Mouse (Mus musculus) neural tube, embryonic 14.5 days (tissue): Measurements from ENCODE around the gene Inca1. TPM values are rescaled to one million over a fixed set of nuclear protein-coding genes. Genes with fewer than 3 reads are reported as not detected.

Experiments
- ATAC-seq: fragments of 200-750 bp; cut with Nextera tagmentation; 2 replicates; pipeline ENCODE4 v1.8.0; 2017; ENCODE audit warnings: low read depth, mild to moderate bottlenecking, moderate TSS enrichment, moderate library complexity
- H3K27ac ChIP-seq: fragments of 300-500 bp; sonication (generic); 2 replicates; pipeline ENCODE4 v1.5.1; 2014; ENCODE audit warnings: low read depth, mild to moderate bottlenecking, control low read depth, low read length, moderate library complexity, mixed read lengths
- H3K27me3 ChIP-seq: fragments of 300-500 bp; sonication (generic); 2 replicates; pipeline ENCODE4 v1.6.1; 2014; ENCODE audit warnings: low read length; ENCODE audit not compliant: control insufficient read depth, insufficient read depth
- H3K36me3 ChIP-seq: fragments of 300-500 bp; sonication (generic); 2 replicates; pipeline ENCODE4 v1.6.1; 2014; ENCODE audit warnings: low read length, mixed read lengths; ENCODE audit not compliant: control insufficient read depth, insufficient read depth
- H3K4me1 ChIP-seq: fragments of 300-500 bp; sonication (generic); 2 replicates; pipeline ENCODE4 v1.6.1; 2014; ENCODE audit warnings: low read length; ENCODE audit not compliant: control insufficient read depth, insufficient read depth
- H3K4me2 ChIP-seq: fragments of 300-500 bp; sonication (generic); 2 replicates; pipeline ENCODE4 v1.6.1; 2014; ENCODE audit warnings: mild to moderate bottlenecking, low read depth, low read length, control low read depth
- H3K4me3 ChIP-seq: fragments of 300-500 bp; sonication (generic); 2 replicates; pipeline ENCODE4 v1.5.1; 2014; ENCODE audit warnings: low read depth, low read length, control low read depth, mixed read lengths
- H3K9ac ChIP-seq: fragments of 300-500 bp; sonication (generic); replicated peaks from 2 replicates; pipeline ENCODE4 v1.6.1; 2014; ENCODE audit warnings: low read depth, mild to moderate bottlenecking, control low read depth, low read length, mixed read lengths
- H3K9me3 ChIP-seq: fragments of 300-500 bp; sonication (generic); 2 replicates; pipeline ENCODE4 v1.6.1; 2016; ENCODE audit warnings: low read length; ENCODE audit not compliant: control insufficient read depth
- WGBS: fragments of 180-500 bp; shearing (Covaris S2); extraction: QIAGEN DNeasy Blood & Tissue Kit; methylation state at CpG from one replicate; pipeline ENCODE4 v1.1.7; 2014; 5-methylcytosine and 5-hydroxymethylcytosine counted together
- polyA plus RNA-seq: library from polyadenylated mRNA; unstranded; fragments of >200 nt; fragmentation: Nextera tagmentation; extraction: Ambion mirVana; gene quantifications from 2 replicates; pipeline ENCODE4 v1.2.1, GENCODE M21; 2014

Inca1 gene
- polyA plus RNA-seq, 1 experiment from 2014 or later: 1.4 TPM

GRCm38 (mm10) chr11:70693504-70693903 is 6.5 kb downstream of the Inca1 start:
- Histone ChIP-seq H3K9me3 (no peaks in the 10 kb centered on the region), H3K36me3 (no peaks in the 10 kb centered on the region), H3K4me3 (no peak overlapping the region), H3K9ac (no peak overlapping the region), H3K4me1 (peaks cover 5% of the 10 kb centered on the region), H3K27me3 (no peaks in the 10 kb centered on the region), H3K27ac (no peak overlapping the region), H3K4me2 (no peak overlapping the region)
- WGBS: 60% methylated on average over 3 of the region's 3 CpGs
- no peak for ATAC-seq

- 59% methylated on average over 4 of the region's 4 CpGs for WGBS
- H3K9me3 ChIP-seq: no peaks in the 10 kb centered on the region
- no peak overlapping the region for H3K27ac ChIP-seq
- no peak overlapping the region for H3K9ac ChIP-seq
- H3K36me3 ChIP-seq: peaks cover 4% of the 10 kb centered on the region; the same call in 1 of the 2 replicates
- no peak overlapping the region for H3K4me2 ChIP-seq
- H3K27me3 ChIP-seq: no peaks in the 10 kb centered on the region
- peaks cover 15% of the 10 kb centered on the region for H3K4me1 ChIP-seq
- no peak for ATAC-seq
- H3K4me3 ChIP-seq: no peak overlapping the region
Observed at GRCm38 (mm10) chr11:70689578-70689977, 10.4 kb downstream of the Inca1 start.

- peaks cover 15% of the 10 kb centered on the region for H3K4me1 ChIP-seq
- 7% methylated on average over 8 of the region's 8 CpGs for WGBS
- H3K9me3 ChIP-seq: no peaks in the 10 kb centered on the region
- H3K4me2 ChIP-seq: peak overlapping the region; percentile 80
- H3K4me3 ChIP-seq: peak overlapping the region; percentile 82
- H3K27ac ChIP-seq: peak overlapping the region; percentile 83
- peak overlapping the region; percentile 92 for H3K9ac ChIP-seq
- peaks cover 14% of the 10 kb centered on the region for H3K36me3 ChIP-seq
- no peaks in the 10 kb centered on the region for H3K27me3 ChIP-seq
- ATAC-seq: no peak
Observed at GRCm38 (mm10) chr11:70688372-70688771, 11.6 kb downstream of the Inca1 start.

GRCm38 (mm10) chr11:70687601-70688199 is 12.3 kb downstream of the Inca1 start, which contains the start of gene Camta2:
Camta2 (minus strand) TSS chr11:70688105.
- H3K4me1 ChIP-seq: peaks cover 15% of the 10 kb centered on the region
- ATAC-seq: peak; percentile 83
- no peaks in the 10 kb centered on the region for H3K27me3 ChIP-seq
- H3K4me2 ChIP-seq: peak within 1 kb of the TSS; percentile 80
- peaks cover 20% of the 10 kb centered on the region for H3K36me3 ChIP-seq
- WGBS: under 1% methylated on average over 48 of the region's 55 CpGs
- H3K9ac ChIP-seq: peak within 1 kb of the TSS; percentile 92
- peak within 1 kb of the TSS; percentile 82 for H3K4me3 ChIP-seq
- H3K27ac ChIP-seq: peak within 1 kb of the TSS; percentile 83
- no peaks in the 10 kb centered on the region for H3K9me3 ChIP-seq

GRCm38 (mm10) chr11:70686901-70687566 is 12.9 kb downstream of the Inca1 start:
- H3K4me1 ChIP-seq: peaks cover 20% of the 10 kb centered on the region
- no peaks in the 10 kb centered on the region for H3K27me3 ChIP-seq
- H3K9ac ChIP-seq: peak overlapping the region; percentile 92
- 2% methylated on average over 16 of the region's 16 CpGs for WGBS
- peaks cover 21% of the 10 kb centered on the region for H3K36me3 ChIP-seq
- peak overlapping the region; percentile 80 for H3K4me2 ChIP-seq
- H3K9me3 ChIP-seq: no peaks in the 10 kb centered on the region
- ATAC-seq: peak; percentile 57
- peak overlapping the region; percentile 82 for H3K4me3 ChIP-seq
- peak overlapping the region; percentile 83 for H3K27ac ChIP-seq

GRCm38 (mm10) chr11:70683640-70684039 is 16.3 kb downstream of the Inca1 start:
- Histone ChIP-seq H3K9me3 (no peaks in the 10 kb centered on the region), H3K27me3 (no peaks in the 10 kb centered on the region), H3K4me3 (no peak overlapping the region), H3K9ac (no peak overlapping the region), H3K36me3 (peaks cover 36% of the 10 kb centered on the region), H3K4me2 (no peak overlapping the region), H3K4me1 (peaks cover 16% of the 10 kb centered on the region), H3K27ac (no peak overlapping the region)
- WGBS: 97% methylated on average over 5 of the region's 5 CpGs
- no peak for ATAC-seq

GRCm38 (mm10) chr11:70681897-70682581 is 17.9 kb downstream of the Inca1 start:
- no peak overlapping the region for H3K27ac ChIP-seq
- WGBS: 21% methylated on average over 11 of the region's 11 CpGs
- H3K9ac ChIP-seq: no peak overlapping the region
- peak; percentile 60 for ATAC-seq
- no peak overlapping the region for H3K4me3 ChIP-seq
- no peaks in the 10 kb centered on the region for H3K27me3 ChIP-seq
- peaks cover 13% of the 10 kb centered on the region for H3K4me1 ChIP-seq
- no peaks in the 10 kb centered on the region for H3K9me3 ChIP-seq
- H3K4me2 ChIP-seq: no peak overlapping the region
- H3K36me3 ChIP-seq: peaks cover 36% of the 10 kb centered on the region

- Histone ChIP-seq H3K4me3 (no peak overlapping the region), H3K36me3 (peaks cover 43% of the 10 kb centered on the region), H3K4me1 (peaks cover 5% of the 10 kb centered on the region), H3K9me3 (no peaks in the 10 kb centered on the region), H3K27me3 (no peaks in the 10 kb centered on the region), H3K27ac (no peak overlapping the region), H3K9ac (0 out of 2 replicates have a peak overlapping the region, but pooled peaks have one; percentile 28), H3K4me2 (no peak overlapping the region)
- WGBS: 70% methylated on average over 12 of the region's 12 CpGs
- ATAC-seq: no peak
Observed at GRCm38 (mm10) chr11:70681170-70681569, 18.8 kb downstream of the Inca1 start.

- no peak for ATAC-seq
- Histone ChIP-seq H3K27ac (no peak overlapping the region), H3K4me1 (peaks cover 5% of the 10 kb centered on the region; the same call in 1 of the 2 replicates), H3K9ac (no peak overlapping the region), H3K27me3 (no peaks in the 10 kb centered on the region), H3K4me3 (no peak overlapping the region), H3K9me3 (no peaks in the 10 kb centered on the region), H3K36me3 (peaks cover 46% of the 10 kb centered on the region), H3K4me2 (no peak overlapping the region)
- 88% methylated on average over 8 of the region's 8 CpGs for WGBS
Observed at GRCm38 (mm10) chr11:70679894-70680293, 20.1 kb downstream of the Inca1 start.
